Mouse (Mus musculus) CH12.LX (cell line): ENCODE measurements around the gene Arid1a. TPM values are rescaled to one million over a fixed set of nuclear protein-coding genes. Genes with fewer than 3 reads are reported as not detected.
A peak's percentile ranks its signal among the peaks of the same experiment; 100 is the strongest.

Source experiments
- DNase-seq: peaks from one replicate; pipeline ENCODE4 v3.0.0-alpha.2; 2013; ENCODE audit errors: extremely low read depth
- H3K27ac ChIP-seq: 2 replicates; pipeline ENCODE4 v1.5.1; 2012; ENCODE audit warnings: low read depth, mild to moderate bottlenecking, control low read depth, moderate library complexity; ENCODE audit not compliant: insufficient read depth
- H3K27me3 ChIP-seq: replicated peaks from 2 replicates; pipeline ENCODE3; 2012; ENCODE audit warnings: inconsistent platforms
- H3K36me3 ChIP-seq, 2 experiments: replicated peaks in 1 of 2; 2 replicates each; pipeline versions ENCODE3 to v1.6.1; 2012; ENCODE audit warnings: inconsistent platforms in 1 of 2, low read length in 1 of 2, mild to moderate bottlenecking in 1 of 2, mixed read lengths in 1 of 2, moderate library complexity in 1 of 2; ENCODE audit not compliant: control insufficient read depth in 1 of 2, insufficient read depth in 1 of 2
- H3K4me1 ChIP-seq, 2 experiments: 2 replicates each; pipeline ENCODE4 v1.6.1; 2012; ENCODE audit warnings: inconsistent platforms in 1 of 2, moderate library complexity in 1 of 2; ENCODE audit not compliant: insufficient read depth in 2 of 2, control insufficient read depth in 1 of 2
- H3K4me2 ChIP-seq: 2 replicates; pipeline ENCODE4 v1.6.1; 2012; ENCODE audit warnings: low read depth, mild to moderate bottlenecking, control low read depth; ENCODE audit not compliant: poor library complexity, insufficient read depth, severe bottlenecking
- H3K4me3 ChIP-seq, 3 experiments: fragments of 150-350 bp in 1 of 3; sonication (generic) in 1 of 3; replicated peaks in 1 of 3; 2 replicates each; pipeline versions ENCODE3 to v1.5.1; 2011 to 2012; ENCODE audit warnings: low read depth in 2 of 3, low read length in 2 of 3, mild to moderate bottlenecking in 2 of 3, moderate library complexity in 2 of 3, control low read depth in 1 of 3, improper control_type of control experiment in 1 of 3, inconsistent platforms in 1 of 3, mixed read lengths in 1 of 3; ENCODE audit not compliant: poor library complexity in 1 of 3
- H3K79me2 ChIP-seq: replicated peaks from 2 replicates; pipeline ENCODE4 v1.6.1; 2012; ENCODE audit warnings: mild to moderate bottlenecking, moderate library complexity; ENCODE audit not compliant: control insufficient read depth, poor library complexity, insufficient read depth, severe bottlenecking; ENCODE audit errors: extremely low read depth
- H3K9ac ChIP-seq: 2 replicates; pipeline ENCODE4 v1.6.1; 2012; ENCODE audit warnings: low read depth, mild to moderate bottlenecking, control low read depth, moderate library complexity; ENCODE audit not compliant: insufficient read depth
- H3K9me3 ChIP-seq: replicated peaks from 2 replicates; pipeline ENCODE3; 2012; ENCODE audit warnings: low read length, inconsistent platforms, mixed read lengths
- CHD2 ChIP-seq: IDR thresholded peaks from 2 replicates; pipeline ENCODE4 v1.6.1; 2011; ENCODE audit warnings: low read length, improper control_type of control experiment
- E2F4 ChIP-seq: IDR thresholded peaks from 2 replicates; pipeline ENCODE4 v1.6.1; 2011; ENCODE audit warnings: low read depth, low read length, improper control_type of control experiment; ENCODE audit not compliant: insufficient replicate concordance
- MAZ ChIP-seq: IDR thresholded peaks from 2 replicates; pipeline ENCODE4 v1.6.1; 2012; ENCODE audit warnings: low read depth, mild to moderate bottlenecking, inconsistent platforms, low read length, improper control_type of control experiment, moderate library complexity
- MXI1 ChIP-seq: IDR thresholded peaks from 2 replicates; pipeline ENCODE4 v1.6.1; 2011; ENCODE audit warnings: mild to moderate bottlenecking, low read depth, low read length, improper control_type of control experiment
- RCOR1 ChIP-seq: conservative IDR thresholded peaks from 2 replicates; pipeline ENCODE4 v1.6.1; 2012; ENCODE audit warnings: low read depth, mild to moderate bottlenecking, inconsistent platforms, low read length, improper control_type of control experiment
- SMC3 ChIP-seq: IDR thresholded peaks from 2 replicates; pipeline ENCODE4 v1.6.1; 2011; ENCODE audit warnings: low read depth, low read length, improper control_type of control experiment
- TBP ChIP-seq: conservative IDR thresholded peaks from 2 replicates; pipeline ENCODE4 v1.6.1; 2011; ENCODE audit warnings: low read depth, low read length, improper control_type of control experiment
- TCF12 ChIP-seq: IDR thresholded peaks from 2 replicates; pipeline ENCODE4 v1.6.1; 2014; ENCODE audit warnings: low read depth, mild to moderate bottlenecking, inconsistent platforms, low read length, improper control_type of control experiment
- USF2 ChIP-seq: conservative IDR thresholded peaks from 2 replicates; pipeline ENCODE4 v1.6.1; 2011; ENCODE audit warnings: low read depth, low read length, improper control_type of control experiment
- ZC3H11A ChIP-seq: IDR thresholded peaks from 2 replicates; pipeline ENCODE4 v1.6.1; 2012; ENCODE audit warnings: low read depth, mild to moderate bottlenecking, inconsistent platforms, low read length, improper control_type of control experiment
- dilution Hi-C: fragments of 300-500 bp; cut with MboI; formaldehyde crosslinking; loops from 2 replicates; pipeline ENCODE4 v1.14.3; 2020; ENCODE audit warnings: low sequenced_read_pairs; ENCODE audit not compliant: extremely low pct_unique_long_range_greater_than_20kb, extremely low pct_ligation_motif_present
- in situ Hi-C: fragments of 300-500 bp; cut with MboI; formaldehyde crosslinking; loops from 3 replicates; pipeline ENCODE4 v1.14.3; 2019; ENCODE audit warnings: low sequenced_read_pairs, low pct_ligation_motif_present, low pct_unique_long_range_greater_than_20kb, mixed read lengths
- polyA plus RNA-seq: library from polyadenylated mRNA; unstranded; fragments of >175 nt; gene quantifications from 2 replicates; pipeline ENCODE4 v1.2.1, GENCODE M21; 2012; ENCODE audit warnings: low read depth; ENCODE audit not compliant: insufficient read length
- total RNA-seq, 2 experiments: library from RNA; depleted of rRNA; stranded (reverse); fragments of 300-350 nt in 1 of 2; fragments of >200 nt in 1 of 2; gene quantifications; 2 replicates each; pipeline ENCODE4 v1.2.3; 2012 to 2014

The Arid1a gene
- total and polyA plus RNA-seq, 3 experiments: 6.4 to 47.1 (median 19.1) TPM

DNA sequence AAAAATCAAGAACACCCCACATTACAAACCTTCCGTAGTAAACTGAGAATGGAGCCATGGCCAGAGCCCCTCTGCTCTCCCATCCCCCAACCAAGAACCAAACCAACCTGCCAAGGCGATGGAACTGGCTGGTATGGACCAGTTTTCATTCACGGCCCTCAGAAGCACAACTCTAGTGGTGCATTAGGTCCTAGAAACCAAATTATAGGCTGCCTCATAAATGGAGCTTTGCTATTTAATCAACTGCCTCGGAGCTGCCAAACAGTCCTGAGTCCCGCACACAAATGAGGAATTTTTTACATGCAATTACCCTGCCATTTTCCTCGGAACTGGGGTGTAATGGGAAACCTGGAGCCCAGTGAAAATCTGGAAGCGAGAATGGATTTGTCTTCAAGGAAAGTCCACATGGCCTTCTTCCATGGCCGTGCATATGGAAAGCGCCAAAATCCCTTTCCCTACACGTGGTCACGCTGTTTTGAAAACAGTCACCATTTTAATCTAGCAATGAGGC, 653 bp downstream of the Arid1a start:
- Histone ChIP-seq H3K4me1 (peaks cover 6 to 13% of the 10 kb centered on the region in 2 experiments; a peak in 3 of 4 replicates), H3K27me3 (no peaks in the 10 kb centered on the region), H3K4me3 (peak overlapping the region; percentile 62 to 82 (median 76)), H3K4me2 (peak overlapping the region; percentile 96), H3K27ac (peak overlapping the region; percentile 97), H3K9me3 (no peaks in the 10 kb centered on the region), H3K36me3 (no peaks in the 10 kb centered on the region), H3K79me2 (peaks cover 42% of the 10 kb centered on the region), H3K9ac (peak overlapping the region; percentile 83)
- in situ Hi-C loops (loop anchor here (5.0 to 10.0 kb wide), 3 partner anchors 36 to 81 kb away; partner anchors contain the start of gene Pigv), dilution Hi-C loops (no loop called here)
- TF ChIP-seq ZC3H11A: no peak
- peak; percentile 66; the same call in 1 of the 2 replicates for TF ChIP-seq CHD2
- DNase-seq: peak; percentile 52

GRCm38 (mm10) chr4:133754871-133755765, 1.5 kb downstream of the Arid1a start:
- Histone ChIP-seq H3K27me3 (no peaks in the 10 kb centered on the region), H3K79me2 (peaks cover 50% of the 10 kb centered on the region), H3K9ac (peak overlapping the region; percentile 83), H3K4me2 (peak overlapping the region; percentile 96), H3K4me1 (peaks cover 6 to 18% of the 10 kb centered on the region in 2 experiments; a peak in 3 of 4 replicates), H3K36me3 (peaks cover 0 to 2% of the 10 kb centered on the region in 2 experiments), H3K4me3 (peak overlapping the region; percentile 53 to 98 (median 82)), H3K9me3 (no peaks in the 10 kb centered on the region), H3K27ac (peak overlapping the region; percentile 72)
- in situ Hi-C loops: loop anchor here (5.0 to 10.0 kb wide), 3 partner anchors 37 to 80 kb away; partner anchors contain the start of gene Pigv
- DNase-seq: peak; percentile 31
- TF ChIP-seq E2F4 (no peak), MXI1 (peak; percentile 39; the same call in 1 of the 2 replicates), CHD2 (no peak), USF2 (no peak), TCF12 (0 out of 2 replicates have a peak, but pooled peaks have one; percentile 8), SMC3 (no peak), RCOR1 (no peak), TBP (0 out of 2 replicates have a peak, but pooled peaks have one; percentile 5), MAZ (no peak)
- dilution Hi-C loops: no loop called here
